Mouse (Mus musculus) activated CD4-positive, CD25-positive, alpha-beta regulatory T cell (primary cell): Measurements from ENCODE around the gene Gp1ba. TPM values are rescaled to one million over a fixed set of nuclear protein-coding genes. Genes with fewer than 3 reads are reported as not detected.

Experiments
- polyA plus RNA-seq, 2 experiments: library from polyadenylated mRNA; unstranded; fragments of 100-300 nt; shearing (Covaris generic); gene quantifications; one replicate each; pipeline ENCODE4 v1.2.1; 2017

Gene Gp1ba
- polyA plus RNA-seq: under 1 TPM in 1 of 2 experiments, not detected in 1; 0.90 TPM

DNA sequence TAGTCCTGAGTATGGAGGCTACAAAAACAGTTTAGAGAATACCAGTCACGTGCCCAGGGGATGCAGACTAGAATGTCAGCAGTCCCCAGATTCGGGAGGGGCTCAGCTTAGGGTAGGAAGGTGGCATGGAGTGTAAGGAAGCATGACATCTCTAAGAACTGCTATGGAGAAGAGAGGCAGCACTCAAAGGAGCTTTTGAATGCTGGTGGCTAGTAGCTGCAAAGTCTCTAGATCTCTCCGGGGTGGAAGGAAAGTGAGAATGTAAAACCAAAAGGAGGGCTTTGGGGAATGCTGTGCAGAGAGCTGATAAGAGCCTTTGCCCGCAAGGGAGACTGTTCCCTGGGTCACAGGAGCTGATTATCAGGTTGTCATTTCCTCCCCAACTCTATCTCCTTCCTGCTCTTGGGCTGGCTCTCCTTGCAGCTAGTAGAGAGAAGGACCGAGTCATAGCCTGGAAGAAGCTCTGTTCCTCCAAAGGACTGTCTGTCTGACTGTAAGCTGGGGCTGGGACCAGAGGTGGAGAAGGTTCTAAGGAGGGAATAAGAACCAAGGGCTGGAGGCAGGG lies at the start of gene Gp1ba:
Gp1ba (plus strand) TSS at position 409 of the 565 bp plus-strand sequence.

DNA sequence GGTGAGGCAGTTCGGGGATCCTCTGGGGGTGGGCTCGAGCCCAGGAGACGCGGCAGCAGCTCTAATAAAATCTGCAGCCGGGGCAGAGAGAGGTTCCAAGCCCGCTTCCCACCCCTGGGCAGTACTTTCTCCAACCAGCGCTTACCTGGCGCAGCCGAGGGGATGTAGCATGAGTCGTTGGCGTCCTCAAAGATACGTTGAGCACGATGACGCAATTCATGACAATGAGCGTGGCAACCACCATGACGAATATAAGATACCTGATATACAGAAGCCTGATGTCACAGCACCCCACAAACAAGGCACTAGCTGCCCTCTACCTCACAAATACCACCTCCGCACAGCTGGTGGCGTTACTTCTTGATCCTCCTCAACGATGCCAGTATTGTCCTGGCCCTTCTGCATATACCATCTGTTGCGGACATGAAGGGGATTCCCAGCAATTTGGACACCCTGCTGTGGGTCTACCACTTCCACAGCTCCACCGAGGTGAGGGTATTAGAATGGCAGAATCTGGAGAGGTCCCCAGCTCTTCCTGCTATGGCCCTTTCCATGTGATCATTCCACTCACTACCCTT lies 23.3 kb upstream of the Gp1ba start, which contains the start of gene 4930544D05Rik:
4930544D05Rik (plus strand) TSS at position 333 of the 578 bp plus-strand sequence.

DNA sequence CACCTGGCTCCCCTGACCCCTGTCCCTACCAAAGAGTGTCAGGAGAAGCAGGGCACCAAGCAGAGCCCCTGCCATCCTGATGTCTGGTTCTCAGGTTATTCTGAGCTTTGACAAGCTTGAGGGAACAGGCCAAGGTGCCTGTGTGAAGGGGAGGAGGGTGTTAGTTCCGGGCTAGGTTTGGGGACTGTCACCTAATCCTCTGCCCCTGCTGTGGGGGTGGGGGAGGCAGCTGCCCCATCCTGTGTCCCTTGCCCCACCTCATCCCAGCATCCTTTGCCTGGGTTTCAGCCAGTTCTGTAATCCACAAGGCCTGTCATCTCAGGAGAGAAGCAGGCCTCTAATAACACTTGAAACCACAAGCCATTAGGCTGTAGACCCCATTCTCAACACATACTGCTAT lies 19.8 kb upstream of the Gp1ba start, which contains the start of gene Chrne:
Chrne (minus strand) TSS at position 116 of the 400 bp plus-strand sequence.

DNA sequence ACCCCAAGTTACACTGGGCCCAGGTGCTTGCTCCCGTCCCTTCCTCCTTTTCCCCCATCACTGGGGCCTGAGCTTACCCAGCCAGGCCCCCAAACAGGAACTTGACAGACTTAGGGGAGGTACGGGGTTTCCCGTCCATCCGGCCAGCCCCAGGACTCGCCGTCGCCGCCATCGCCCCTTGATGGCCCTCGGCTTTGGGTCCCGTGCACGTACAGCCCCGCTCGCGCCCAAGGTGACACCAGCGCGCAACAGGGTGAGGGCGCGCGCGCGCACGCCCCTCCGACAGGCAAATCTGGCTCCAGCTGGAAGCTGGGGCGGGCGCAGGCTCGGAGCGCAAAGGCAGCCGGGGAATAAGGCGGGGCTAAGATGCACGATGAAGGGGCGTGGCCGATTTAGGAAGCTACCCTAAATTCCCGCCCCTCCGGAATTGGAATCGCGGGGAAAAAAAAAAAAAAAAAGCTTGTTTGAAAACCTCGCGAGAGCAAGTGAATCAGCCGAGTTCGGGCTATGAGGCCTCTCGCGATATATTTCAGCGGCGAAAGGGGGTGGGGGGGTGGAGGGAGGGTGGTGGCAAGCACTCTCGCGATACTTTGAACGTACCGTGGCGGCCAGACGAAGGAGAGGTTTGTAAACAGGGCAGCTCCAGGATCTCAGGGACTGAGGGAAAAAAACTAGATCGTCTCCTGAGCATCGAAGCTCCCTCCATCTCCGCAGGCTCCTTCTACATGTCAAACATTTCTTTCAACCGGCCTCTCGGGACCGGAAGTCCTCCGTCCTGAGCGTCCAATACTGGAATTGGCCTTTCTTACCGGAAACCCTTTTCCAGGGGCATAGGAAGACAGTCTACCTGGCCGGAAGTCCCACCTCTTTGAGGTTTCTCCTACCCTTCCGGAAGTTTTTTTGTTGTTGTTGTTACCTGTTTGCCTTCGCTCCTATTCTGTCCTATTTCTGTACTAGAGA lies 8.0 kb downstream of the Gp1ba start, which contains the start of the genes Rnf167 and Slc25a11:
Rnf167 (plus strand) TSS at position 545 of the 960 bp plus-strand sequence.
Slc25a11 (minus strand) TSS at position 789 of the 960 bp plus-strand sequence.

DNA sequence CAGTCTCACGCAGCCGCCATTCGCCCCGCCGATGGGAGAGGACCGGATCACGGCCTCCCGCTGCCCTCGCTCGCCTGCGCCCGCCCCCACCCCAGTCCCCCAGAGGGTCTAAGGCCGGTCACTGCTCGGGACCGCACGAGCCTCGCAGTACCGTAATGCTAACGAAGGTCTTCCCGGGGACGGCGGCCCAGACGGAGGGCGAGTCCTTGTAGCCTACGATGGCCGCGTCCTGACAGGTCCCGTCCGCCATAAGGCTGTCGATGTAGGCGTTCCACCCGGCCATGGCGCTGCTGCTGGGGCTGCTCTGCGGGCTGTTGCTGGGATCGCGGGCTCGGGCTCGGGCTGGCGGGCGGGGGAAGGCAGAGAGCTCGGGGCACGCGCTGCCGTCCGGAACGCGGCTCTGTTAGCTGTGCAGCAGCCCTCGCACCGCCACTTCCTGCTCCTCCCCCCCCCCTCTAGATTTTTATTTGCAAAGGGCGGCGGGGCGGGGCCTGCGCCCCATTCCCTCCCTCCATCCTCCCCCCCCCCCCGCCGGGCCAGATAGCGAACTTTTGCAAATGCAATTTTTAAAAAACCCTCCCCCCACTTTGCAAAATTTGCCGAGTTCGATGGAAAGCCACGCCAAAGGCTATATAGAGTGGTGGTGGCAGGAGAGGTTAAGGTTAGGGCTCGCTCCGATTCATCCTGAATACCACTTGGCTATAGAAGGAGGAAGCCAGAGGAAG lies 15.4 kb downstream of the Gp1ba start, which contains the start of gene Pfn1:
Pfn1 (minus strand) TSS at position 447 of the 725 bp plus-strand sequence.

DNA sequence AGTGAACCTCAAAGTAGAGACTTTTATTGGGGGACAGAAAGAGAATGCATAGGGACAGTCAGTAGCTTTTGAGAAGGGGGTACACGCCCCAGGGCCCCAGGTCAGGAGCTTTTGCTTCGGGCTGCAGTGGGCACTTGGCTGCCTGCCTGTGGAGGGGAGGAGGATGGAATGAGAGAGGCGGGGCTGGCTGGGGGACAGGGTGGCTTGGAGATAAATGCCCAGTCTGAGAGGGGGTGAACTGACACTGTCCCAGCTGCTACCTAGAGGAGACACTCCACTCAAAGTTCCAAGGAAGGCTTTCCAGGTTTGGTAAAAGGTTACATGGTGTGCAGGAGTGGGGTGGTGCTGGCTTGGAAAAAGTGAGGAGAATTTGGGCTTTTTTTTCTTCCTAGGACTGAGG lies 18.0 kb downstream of the Gp1ba start, which contains the start of gene Eno3:
Eno3 (plus strand) TSS at position 239 of the 400 bp plus-strand sequence.

DNA sequence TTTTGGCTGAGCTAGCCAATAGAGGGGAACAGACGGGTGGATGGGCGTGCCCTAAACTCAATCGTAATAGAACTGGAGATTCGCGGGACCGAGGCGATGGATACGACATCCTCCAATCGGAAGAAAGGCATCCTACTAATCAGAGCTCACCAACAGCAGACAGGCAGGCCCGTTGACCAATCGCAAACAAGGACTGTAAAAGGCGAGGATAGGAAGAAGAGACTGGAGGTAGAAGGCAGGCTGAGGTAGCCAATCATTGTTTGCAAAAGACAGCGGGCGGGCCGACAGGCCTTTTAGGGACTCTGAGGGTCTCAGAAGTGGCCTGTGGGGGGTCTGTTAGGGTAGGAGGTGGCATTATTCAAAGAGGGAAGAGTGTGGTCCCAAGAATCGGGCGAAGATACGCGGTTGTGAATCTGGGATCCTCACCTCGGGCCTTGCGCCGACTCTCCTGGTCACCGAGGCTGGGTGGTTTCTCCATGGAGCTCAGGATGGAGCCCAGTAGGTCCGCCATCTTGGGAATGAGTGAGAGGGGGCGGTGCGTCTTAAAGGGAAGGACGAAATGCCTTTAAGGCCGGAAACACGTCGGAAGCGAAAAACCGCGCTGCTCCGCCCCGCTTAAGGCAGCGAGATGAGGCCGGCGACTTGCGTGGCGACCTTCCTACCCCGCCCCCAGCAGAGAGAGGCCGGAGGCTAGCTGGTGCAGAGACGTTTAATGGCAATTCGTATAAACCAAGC lies 30.0 kb downstream of the Gp1ba start, which contains the start of gene Spag7:
Spag7 (minus strand) TSS at position 646 of the 735 bp plus-strand sequence.

DNA sequence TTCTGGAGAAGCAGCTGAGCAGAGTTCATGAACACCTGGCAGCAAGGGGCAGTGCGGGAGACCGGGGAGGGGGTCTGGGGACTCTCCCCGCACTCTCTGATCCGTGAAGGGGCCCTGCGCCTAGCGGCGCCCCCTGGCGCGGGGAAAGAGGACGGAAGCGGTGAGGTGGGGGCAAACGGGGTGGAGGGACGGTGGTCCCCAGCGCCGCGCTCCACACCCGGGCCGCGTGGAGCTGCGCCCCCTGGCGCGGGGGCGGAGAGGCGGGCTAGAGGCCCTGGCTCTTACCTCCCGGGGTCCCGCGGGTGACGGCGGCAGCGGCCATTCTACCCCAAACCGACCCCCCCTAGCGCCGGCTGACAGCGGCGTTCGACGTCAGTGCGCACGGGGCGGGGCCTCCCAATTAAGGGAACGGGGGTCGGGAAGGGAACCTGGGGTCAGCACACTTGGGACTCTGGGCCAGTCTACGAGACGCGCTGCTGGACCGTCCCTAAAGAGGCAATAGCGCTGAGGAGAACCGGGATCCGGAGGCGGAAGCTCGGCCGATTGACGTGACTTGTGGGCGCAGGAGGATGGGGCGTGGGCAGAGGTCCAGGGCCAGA lies 48.8 kb downstream of the Gp1ba start, which contains the start of gene Camta2:
Camta2 (minus strand) TSS at position 505 of the 599 bp plus-strand sequence.

Other genes with a start within 250 kb of the Gp1ba start
- 10 to 100 TPM in 1 of 2 experiments, 1 to 10 TPM in 1; 8.7 to 12.7 TPM for gene Pelp1, start 229.1 kb upstream of the Gp1ba start, polyA plus RNA-seq
- gene Arrb2, start 206.5 kb upstream of the Gp1ba start, polyA plus RNA-seq: 100 to 1,000 TPM; 315 to 338 TPM
- gene Med11, start 187.2 kb upstream of the Gp1ba start, polyA plus RNA-seq: 10 to 100 TPM; 74.9 to 86.6 TPM
- gene Zmynd15, start 179.7 kb upstream of the Gp1ba start, polyA plus RNA-seq: not detected
- gene Cxcl16, start 179.1 kb upstream of the Gp1ba start, polyA plus RNA-seq: 1 to 10 TPM in 1 of 2 experiments, under 1 TPM in 1; 0.62 to 3.5 TPM
- gene Tm4sf5, start 133.9 kb upstream of the Gp1ba start, polyA plus RNA-seq: 1 to 10 TPM; 1.9 to 3.4 TPM
- not detected for gene Vmo1, start 124.5 kb upstream of the Gp1ba start, polyA plus RNA-seq
- under 1 TPM in 1 of 2 experiments, not detected in 1; 0.52 TPM for gene Gltpd2, start 119.9 kb upstream of the Gp1ba start, polyA plus RNA-seq
- 100 to 1,000 TPM; 304 to 369 TPM for gene Psmb6, start 113.8 kb upstream of the Gp1ba start, polyA plus RNA-seq
- not detected for gene Gm40193, start 106.2 kb upstream of the Gp1ba start, polyA plus RNA-seq
- 1 to 10 TPM; 2.3 to 3.0 TPM for gene Pld2, start 99.1 kb upstream of the Gp1ba start, polyA plus RNA-seq
- 10 to 100 TPM; 14.6 to 17.0 TPM for gene Mink1, start 76.2 kb upstream of the Gp1ba start, polyA plus RNA-seq
- under 1 TPM in 1 of 2 experiments, not detected in 1; 0.26 TPM for gene 4930544D05Rik, start 23.3 kb upstream of the Gp1ba start, polyA plus RNA-seq
- 1 to 10 TPM in 1 of 2 experiments, under 1 TPM in 1; 0.88 to 1.7 TPM for gene Chrne, start 19.9 kb upstream of the Gp1ba start, polyA plus RNA-seq
- gene Rnf167, start 8.1 kb downstream of the Gp1ba start, polyA plus RNA-seq: 100 to 1,000 TPM; 284 to 341 TPM
- 100 to 1,000 TPM; 159 to 161 TPM for gene Slc25a11, start 8.4 kb downstream of the Gp1ba start, polyA plus RNA-seq
- gene Pfn1, start 15.5 kb downstream of the Gp1ba start, polyA plus RNA-seq: 1,000 to 10,000 TPM; 4,890 to 5,701 TPM
- 10 to 100 TPM; 16.2 to 18.7 TPM for gene Eno3, start 18.1 kb downstream of the Gp1ba start, polyA plus RNA-seq
- 10 to 100 TPM; 76.6 to 85.5 TPM for gene Spag7, start 30.3 kb downstream of the Gp1ba start, polyA plus RNA-seq
- gene Camta2, start 49.0 kb downstream of the Gp1ba start, polyA plus RNA-seq: 10 to 100 TPM; 29.8 to 41.1 TPM
- under 1 TPM in 1 of 2 experiments, not detected in 1; 0.27 TPM for gene Inca1, start 61.0 kb downstream of the Gp1ba start, polyA plus RNA-seq
- 1 to 10 TPM; 2.6 to 3.9 TPM for gene Kif1c, start 61.4 kb downstream of the Gp1ba start, polyA plus RNA-seq
- 1 to 10 TPM; 7.3 to 7.5 TPM for gene Zfp3, start 125.1 kb downstream of the Gp1ba start, polyA plus RNA-seq
- under 1 TPM; 0.35 to 0.64 TPM for gene Scimp, start 173.5 kb downstream of the Gp1ba start, polyA plus RNA-seq
- gene Rabep1, start 205.7 kb downstream of the Gp1ba start, polyA plus RNA-seq: 10 to 100 TPM; 35.0 to 39.0 TPM